Mouse (Mus musculus): ENCODE data around the gene Olfr792.

Gene Olfr792

GRCm38 (mm10) chr10:129538862-129539261 lies at the start of gene Olfr792:
Olfr792 (plus strand) TSS chr10:129539162.
- no peak for DNase-seq

GRCm38 (mm10) chr10:129490101-129490500 lies 48.9 kb upstream of the Olfr792 start:
- no peak for DNase-seq

- no peak for DNase-seq
Observed at GRCm38 (mm10) chr10:129498192-129498591, 40.8 kb upstream of the Olfr792 start, which contains the start of gene Olfr790. Olfr790 (plus strand) TSS chr10:129498492.

- DNase-seq, result no peak
Observed at GRCm38 (mm10) chr10:129521492-129521891, 17.5 kb upstream of the Olfr792 start, which contains the start of gene Olfr791. Olfr791 (plus strand) TSS chr10:129521792.

- no peak for DNase-seq
Observed at GRCm38 (mm10) chr10:129549354-129549753, 10.4 kb downstream of the Olfr792 start.

GRCm38 (mm10) chr10:129567355-129567754 lies 28.4 kb downstream of the Olfr792 start, which contains the start of gene Olfr794:
Olfr794 (plus strand) TSS chr10:129567655.
- DNase-seq, result no peak

GRCm38 (mm10) chr10:129577066-129577465 lies 38.1 kb downstream of the Olfr792 start:
- DNase-seq, result no peak
